ENCODE assay signal across 35 mouse cellular contexts in the genomic region with DNA sequence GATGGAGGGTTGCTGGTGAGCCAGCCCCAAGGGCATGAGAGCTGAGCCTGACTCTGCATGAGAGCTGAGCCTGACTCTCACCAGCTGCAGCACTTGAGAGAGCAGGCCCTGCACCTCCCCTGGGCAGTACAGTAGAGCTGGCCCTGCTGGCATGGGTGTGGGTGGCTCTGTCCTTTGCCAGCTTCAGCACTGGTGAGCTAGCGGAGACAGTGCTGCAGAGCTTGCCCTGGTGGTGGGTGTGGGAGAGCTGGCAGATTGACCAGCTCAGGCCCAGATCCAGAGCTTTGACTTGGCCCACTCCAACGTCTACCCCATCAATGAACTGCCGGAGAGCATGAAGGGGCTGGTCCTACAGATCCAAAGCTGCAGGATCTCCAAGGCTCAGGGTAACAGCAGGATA. TPM values are rescaled to one million over a fixed set of nuclear protein-coding genes. Genes with fewer than 3 reads are reported as not detected.
"Had no signal": no experiment of that assay in that cellular context is flagged by ENCODE, and none has a peak within 500 bp of the region (broad histone marks: within the 10 kb centered on the region; RNA-seq: fewer than 3 reads in every experiment).

No protein-coding gene starts in this region.

- H3K9me3 ChIP-seq: heart, embryonic 10.5 days; heart, embryonic 12.5 days; hindbrain, embryonic 15.5 days; intestine, embryonic 15.5 days; limb, embryonic 10.5 days; limb, embryonic 12.5 days; liver, embryonic 13.5 days; liver, embryonic 15.5 days had no signal

- H3K4me3 ChIP-seq: gastrocnemius, adult 2 months; heart, embryonic 10.5 days; heart, embryonic 12.5 days; hindbrain, embryonic 13.5 days; hindbrain, embryonic 15.5 days; intestine, embryonic 15.5 days; layer of hippocampus, adult 2 months; limb, embryonic 10.5 days; limb, embryonic 12.5 days; liver, embryonic 13.5 days; liver, embryonic 15.5 days had no signal

- DNase-seq: gastrocnemius, adult 2 months; gastrocnemius, postnatal 10 days; gastrocnemius, postnatal 25 days; heart, adult 18-20 months; heart, postnatal 10 days; heart, postnatal 4 days; kidney, adult 18-20 months; kidney, adult 8-10 months; kidney, postnatal 10 days; kidney, postnatal 25 days; kidney, postnatal 4 days; layer of hippocampus, adult 9-11 months; liver; liver, embryonic 13.5 days; liver, postnatal 0 days had no signal

- H3K36me3 ChIP-seq: heart, embryonic 10.5 days; heart, embryonic 12.5 days; hindbrain, embryonic 13.5 days; hindbrain, embryonic 15.5 days; intestine, embryonic 15.5 days; limb, embryonic 10.5 days; limb, embryonic 12.5 days; liver, embryonic 13.5 days; liver, embryonic 15.5 days had no signal

- H3K27me3 ChIP-seq: heart, embryonic 12.5 days; intestine, embryonic 15.5 days; liver, embryonic 13.5 days; liver, embryonic 15.5 days had no signal

- H3K4me2 ChIP-seq: heart, embryonic 12.5 days; hindbrain, embryonic 13.5 days; hindbrain, embryonic 15.5 days; intestine, embryonic 15.5 days; limb, embryonic 12.5 days; liver, embryonic 11.5 days; liver, embryonic 13.5 days; liver, embryonic 15.5 days had no signal

- H3K4me1 ChIP-seq: heart, embryonic 10.5 days; heart, embryonic 12.5 days; hindbrain, embryonic 13.5 days; hindbrain, embryonic 15.5 days; intestine, embryonic 15.5 days; limb, embryonic 10.5 days; limb, embryonic 12.5 days; liver, embryonic 13.5 days; liver, embryonic 15.5 days had no signal

- H3K27ac ChIP-seq: gastrocnemius, adult 2 months; heart, embryonic 10.5 days; hindbrain, embryonic 13.5 days; hindbrain, embryonic 15.5 days; intestine, embryonic 15.5 days; layer of hippocampus, adult 2 months; limb, embryonic 10.5 days; limb, embryonic 12.5 days; liver, embryonic 13.5 days; liver, embryonic 15.5 days had no signal

- ATAC-seq: inflammation-experienced regulatory T-cells, adult 6 months; intestine, embryonic 15.5 days; intestine, postnatal 0 days; liver, postnatal 0 days had no signal

- H3K9ac ChIP-seq: heart, embryonic 12.5 days; hindbrain, embryonic 13.5 days; hindbrain, embryonic 15.5 days; intestine, embryonic 15.5 days; limb, embryonic 12.5 days; liver, embryonic 13.5 days; liver, embryonic 15.5 days; liver, postnatal 0 days had no signal

RNA-seq across cellular contexts. Expression of a gene that starts 22.3 kb away (rescaled TPM):
- total RNA-seq: gastrocnemius, adult 2 months; gastrocnemius, postnatal 10 days; gastrocnemius, postnatal 25 days; gastrocnemius, postnatal 4 days; granulocyte monocyte progenitor cell, adult 5-6 weeks; heart, adult 18-20 months; heart, adult 8-10 months; heart, postnatal 10 days; heart, postnatal 25 days; heart, postnatal 4 days had no signal
- polyA plus RNA-seq: heart, embryonic 10.5 days; heart, embryonic 12.5 days; heart, embryonic 14.5 days; heart, embryonic 16.5 days; inflammation-experienced regulatory T-cells, adult 6 months; intestine, embryonic 15.5 days; intestine, postnatal 0 days; kidney, embryonic 14.5 days; kidney, embryonic 16.5 days; limb, embryonic 10.5 days; limb, embryonic 12.5 days; liver, embryonic 11.5 days; liver, embryonic 13.5 days; liver, embryonic 15.5 days; liver, postnatal 0 days had no signal
